Mouse (Mus musculus) spleen, adult 2 months (tissue): Measurements from ENCODE around the gene Tnfaip6. TPM values are rescaled to one million over a fixed set of nuclear protein-coding genes. Genes with fewer than 3 reads are reported as not detected.

Experiments used
- DNase-seq, 2 experiments: peaks; one replicate each; pipeline versions ENCODE4 v3.0.0 to v3.0.0-alpha.2; 2012 to 2021; ENCODE audit warnings: low spot score in 2 of 2, low read depth in 1 of 2
- H3K27ac ChIP-seq: fragments of 200-500 bp; 2 replicates; pipeline ENCODE4 v1.5.1; 2012; ENCODE audit warnings: low read length, inconsistent platforms; ENCODE audit not compliant: insufficient read depth
- H3K27me3 ChIP-seq: fragments of 200-500 bp; 2 replicates; pipeline ENCODE4 v1.6.1; 2012; ENCODE audit warnings: mild to moderate bottlenecking, moderate library complexity, low read length, inconsistent platforms; ENCODE audit not compliant: control insufficient read depth, insufficient read depth
- H3K36me3 ChIP-seq: fragments of 200-500 bp; 2 replicates; pipeline ENCODE4 v1.6.1; 2012; ENCODE audit warnings: mild to moderate bottlenecking, low read length, inconsistent platforms; ENCODE audit not compliant: control insufficient read depth, insufficient read depth
- H3K4me1 ChIP-seq: fragments of 200-500 bp; 2 replicates; pipeline ENCODE4 v1.6.1; 2011; ENCODE audit warnings: inconsistent platforms; ENCODE audit not compliant: control insufficient read depth, insufficient read depth, insufficient read length
- H3K4me3 ChIP-seq: fragments of 200-500 bp; 2 replicates; pipeline ENCODE4 v1.5.1; 2011; ENCODE audit warnings: mild to moderate bottlenecking, inconsistent platforms; ENCODE audit not compliant: insufficient read depth, insufficient read length; ENCODE audit errors: extremely low read depth
- CTCF ChIP-seq: fragments of 200-500 bp; IDR thresholded peaks from 2 replicates; pipeline ENCODE4 v1.5.1; 2011; ENCODE audit warnings: mild to moderate bottlenecking, inconsistent platforms; ENCODE audit not compliant: insufficient read depth, insufficient read length, insufficient replicate concordance; ENCODE audit errors: extremely low read depth
- POLR2A ChIP-seq: fragments of 200-500 bp; IDR thresholded peaks from 2 replicates; pipeline ENCODE4 v1.6.1; 2011; ENCODE audit warnings: low read depth, low read length, inconsistent platforms
- WGBS: fragments of 180-500 bp; shearing (Covaris S2); methylation state at CpG from one replicate; pipeline ENCODE4 v1.1.7; 2018; 5-methylcytosine and 5-hydroxymethylcytosine counted together
- polyA plus RNA-seq: library from polyadenylated mRNA; depleted of rRNA; stranded (reverse); fragments of >200 nt; gene quantifications from 2 replicates; pipeline ENCODE4 v1.2.3, GENCODE M21; 2012

The Tnfaip6 gene
- polyA plus RNA-seq, 1 experiment, result 0.07 TPM

DNA sequence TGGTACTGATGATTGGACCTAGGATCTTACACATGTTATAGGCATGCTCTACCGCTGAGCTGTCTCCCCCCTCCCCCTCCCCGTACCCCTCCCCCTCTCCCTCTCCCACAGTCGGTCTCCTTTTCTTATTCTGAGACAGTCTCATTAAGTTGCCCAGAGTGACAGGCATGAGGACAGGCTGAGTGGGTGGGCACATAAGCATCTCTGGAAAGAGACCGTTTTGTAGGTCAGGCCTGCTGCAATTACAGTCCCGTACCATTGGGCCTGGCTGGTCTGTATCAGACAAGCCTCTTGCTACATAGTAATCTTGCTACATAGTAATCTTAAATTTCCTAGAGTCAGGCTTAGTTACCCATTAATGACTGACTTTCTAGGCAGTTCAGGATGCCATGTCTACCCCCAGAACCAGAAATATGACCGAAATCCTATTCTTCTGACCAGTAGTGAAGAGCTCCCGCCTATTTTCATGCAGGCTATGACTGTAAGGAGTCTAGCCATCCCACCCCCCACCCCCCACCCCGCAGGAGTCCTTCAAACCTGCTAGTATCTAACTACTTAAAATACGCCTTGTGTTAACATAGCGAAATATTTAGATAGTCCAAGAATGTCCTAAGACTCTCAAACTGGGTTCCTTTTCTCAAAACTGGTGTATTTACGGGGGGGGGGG is 747 bp upstream of the Tnfaip6 start:
- Histone ChIP-seq H3K27me3 (0 out of 2 replicates have a peak, but pooled peaks cover 1% of the 10 kb centered on the region), H3K4me1 (no peaks in the 10 kb centered on the region), H3K4me3 (no peak overlapping the region), H3K36me3 (no peaks in the 10 kb centered on the region), H3K27ac (no peak overlapping the region)
- DNase-seq, result no peak
- WGBS, result 80% methylated on average over 9 of the region's 11 CpGs
- TF ChIP-seq POLR2A (no peak), CTCF (no peak)

GRCm38 (mm10) chr2:52038558-52038957 is 749 bp downstream of the Tnfaip6 start:
- no peak overlapping the region for H3K4me3 ChIP-seq
- 0 out of 2 replicates have a peak, but pooled peaks cover 1% of the 10 kb centered on the region for H3K27me3 ChIP-seq
- no peaks in the 10 kb centered on the region for H3K36me3 ChIP-seq
- WGBS, result 63% methylated on average over 5 of the region's 5 CpGs
- DNase-seq, result no peak
- no peaks in the 10 kb centered on the region for H3K4me1 ChIP-seq
- TF ChIP-seq CTCF, result no peak
- no peak for TF ChIP-seq POLR2A
- H3K27ac ChIP-seq, result no peak overlapping the region

- H3K27ac ChIP-seq, result no peak overlapping the region
- H3K36me3 ChIP-seq, result no peaks in the 10 kb centered on the region
- 0 out of 2 replicates have a peak, but pooled peaks cover 1% of the 10 kb centered on the region for H3K27me3 ChIP-seq
- no peak for TF ChIP-seq POLR2A
- TF ChIP-seq CTCF, result no peak
- 81% methylated on average over 8 of the region's 8 CpGs for WGBS
- no peak overlapping the region for H3K4me3 ChIP-seq
- H3K4me1 ChIP-seq, result no peaks in the 10 kb centered on the region
- DNase-seq, result no peak
Observed at GRCm38 (mm10) chr2:52039083-52039801, 1.4 kb downstream of the Tnfaip6 start.

GRCm38 (mm10) chr2:52042132-52042531 is 4.3 kb downstream of the Tnfaip6 start:
- no peak for TF ChIP-seq CTCF
- no peak for TF ChIP-seq POLR2A

DNA sequence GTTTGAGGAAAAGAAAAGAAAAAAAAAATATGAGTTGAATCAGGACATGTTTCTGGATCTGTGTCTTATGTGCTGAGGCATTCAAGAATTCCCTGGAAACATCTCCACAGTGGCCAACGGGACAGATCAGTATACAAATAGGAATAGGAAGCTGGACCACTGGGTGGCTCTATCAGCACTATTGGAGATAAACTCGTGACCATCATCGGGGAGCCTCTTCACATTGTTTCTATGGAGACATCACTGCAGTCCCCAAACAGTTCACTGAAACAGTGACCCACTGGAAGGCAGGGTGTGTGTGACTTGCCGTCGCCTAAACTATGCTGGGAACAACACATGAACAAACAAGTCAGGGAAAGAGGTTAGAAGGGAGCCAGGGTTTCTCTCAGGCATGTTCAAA is 4.9 kb downstream of the Tnfaip6 start:
- no peak overlapping the region for H3K27ac ChIP-seq
- WGBS, result 83% methylated on average over 5 of the region's 5 CpGs
- H3K4me1 ChIP-seq, result no peaks in the 10 kb centered on the region
- no peak overlapping the region for H3K4me3 ChIP-seq
- DNase-seq, result no peak
- H3K27me3 ChIP-seq, result 0 out of 2 replicates have a peak, but pooled peaks cover 1% of the 10 kb centered on the region
- no peak for TF ChIP-seq POLR2A
- TF ChIP-seq CTCF, result no peak
- no peaks in the 10 kb centered on the region for H3K36me3 ChIP-seq

More at GRCm38 (mm10) chr2:52042132-52042531, 4.3 kb downstream of the Tnfaip6 start:
- no peak overlapping the region for H3K4me3 ChIP-seq
- H3K27ac ChIP-seq, result no peak overlapping the region
- no peak for DNase-seq
- H3K4me1 ChIP-seq, result no peaks in the 10 kb centered on the region
- H3K27me3 ChIP-seq, result 0 out of 2 replicates have a peak, but pooled peaks cover 1% of the 10 kb centered on the region
- 84% methylated on average over 3 of the region's 3 CpGs for WGBS
- H3K36me3 ChIP-seq, result no peaks in the 10 kb centered on the region

GRCm38 (mm10) chr2:52043485-52043884 is 5.7 kb downstream of the Tnfaip6 start:
- no peak for TF ChIP-seq CTCF
- Histone ChIP-seq H3K27ac (no peak overlapping the region), H3K36me3 (no peaks in the 10 kb centered on the region), H3K4me1 (no peaks in the 10 kb centered on the region), H3K27me3 (no peaks in the 10 kb centered on the region), H3K4me3 (no peak overlapping the region)
- WGBS, result 93% methylated on average over 11 of the region's 11 CpGs
- no peak for DNase-seq

DNA sequence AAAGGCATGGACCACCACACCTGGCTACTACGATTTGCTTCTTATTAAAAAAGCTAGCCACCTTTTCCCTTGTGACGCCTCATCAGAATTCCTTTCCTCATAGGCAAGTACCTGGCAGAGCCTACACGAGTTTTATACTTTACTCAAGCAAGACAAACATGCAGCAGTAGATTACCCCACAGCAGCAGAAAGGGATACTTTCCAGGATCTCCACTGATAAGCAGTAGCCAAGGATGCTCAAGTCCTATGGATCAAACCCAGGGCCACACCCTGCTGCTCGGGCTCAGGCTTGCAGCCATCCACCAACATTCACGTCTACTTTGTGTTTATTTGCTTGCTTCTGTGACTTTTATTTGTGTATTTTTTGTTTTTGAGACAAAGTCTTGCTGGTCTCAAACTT is 8.2 kb downstream of the Tnfaip6 start:
- no peak overlapping the region for H3K4me3 ChIP-seq
- TF ChIP-seq CTCF (no peak), POLR2A (no peak)
- H3K27me3 ChIP-seq, result no peaks in the 10 kb centered on the region
- WGBS, result 86% methylated on average over 5 of the region's 5 CpGs
- no peak for DNase-seq
- no peaks in the 10 kb centered on the region for H3K4me1 ChIP-seq
- no peak overlapping the region for H3K27ac ChIP-seq
- H3K36me3 ChIP-seq, result no peaks in the 10 kb centered on the region
